Mouse (Mus musculus) forebrain, embryonic 13.5 days (tissue): Measurements from ENCODE around the gene Nifk. TPM values are rescaled to one million over a fixed set of nuclear protein-coding genes. Genes with fewer than 3 reads are reported as not detected.

Experiments used
- ATAC-seq: fragments of 200-750 bp; cut with Nextera tagmentation; 2 replicates; pipeline ENCODE4 v1.8.0; 2017
- H3K27ac ChIP-seq: fragments of 300-500 bp; sonication (generic); 2 replicates; pipeline ENCODE4 v1.5.1; 2015; ENCODE audit warnings: inconsistent platforms, mild to moderate bottlenecking, moderate library complexity
- H3K27me3 ChIP-seq: fragments of 300-500 bp; sonication (generic); 2 replicates; pipeline ENCODE4 v1.6.1; 2015; ENCODE audit warnings: mild to moderate bottlenecking, inconsistent platforms
- H3K36me3 ChIP-seq: fragments of 300-500 bp; sonication (generic); 2 replicates; pipeline ENCODE4 v1.6.1; 2015; ENCODE audit warnings: mild to moderate bottlenecking, inconsistent platforms; ENCODE audit not compliant: poor library complexity, severe bottlenecking
- H3K4me1 ChIP-seq: fragments of 300-500 bp; sonication (generic); 2 replicates; pipeline ENCODE4 v1.6.1; 2015; ENCODE audit warnings: inconsistent platforms
- H3K4me2 ChIP-seq: fragments of 300-500 bp; sonication (generic); 2 replicates; pipeline ENCODE4 v1.6.1; 2015; ENCODE audit warnings: inconsistent platforms, mild to moderate bottlenecking, moderate library complexity
- H3K4me3 ChIP-seq: fragments of 300-500 bp; sonication (generic); 2 replicates; pipeline ENCODE4 v1.5.1; 2015; ENCODE audit warnings: mild to moderate bottlenecking, inconsistent platforms
- H3K9ac ChIP-seq: fragments of 300-500 bp; sonication (generic); 2 replicates; pipeline ENCODE4 v1.6.1; 2015; ENCODE audit warnings: mild to moderate bottlenecking, inconsistent platforms
- H3K9me3 ChIP-seq: fragments of 300-500 bp; sonication (generic); replicated peaks from 2 replicates; pipeline ENCODE4 v1.6.1; 2016; ENCODE audit warnings: inconsistent platforms
- WGBS: fragments of 180-500 bp; shearing (Covaris S2); methylation state at CpG from one replicate; pipeline ENCODE4 v1.1.7; 2015; 5-methylcytosine and 5-hydroxymethylcytosine counted together
- polyA plus RNA-seq: library from polyadenylated mRNA; unstranded; fragments of >200 nt; fragmentation: Nextera tagmentation; extraction: Ambion mirVana; gene quantifications from 2 replicates; pipeline ENCODE4 v1.2.1, GENCODE M21; 2015

The Nifk gene
- polyA plus RNA-seq = 72.0 and 77.1 TPM in 2 replicates

- peak within 1 kb of the TSS; percentile 94 for H3K4me3 ChIP-seq
- WGBS = under 1% methylated on average over 37 of the region's 37 CpGs
These were observed at the start of gene Nifk for GRCm38 (mm10) chr1:118321661-118322201. Nifk (plus strand) TSS chr1:118321839.

GRCm38 (mm10) chr1:118275139-118275538, 46.5 kb upstream of the Nifk start:
- no peaks in the 10 kb centered on the region for H3K27me3 ChIP-seq
- no peaks in the 10 kb centered on the region for H3K36me3 ChIP-seq
- no peak overlapping the region for H3K4me2 ChIP-seq
- H3K9ac ChIP-seq = no peak overlapping the region
- ATAC-seq = peak; percentile 62; the same call in 1 of the 2 replicates
- no peak overlapping the region for H3K4me3 ChIP-seq
- no peaks in the 10 kb centered on the region for H3K4me1 ChIP-seq
- no peaks in the 10 kb centered on the region for H3K9me3 ChIP-seq
- no peak overlapping the region for H3K27ac ChIP-seq
- WGBS = 21% methylated on average over 2 of the region's 2 CpGs

More at GRCm38 (mm10) chr1:118321661-118322201, at the start of gene Nifk:
- Histone ChIP-seq H3K27me3 (peaks cover 8% of the 10 kb centered on the region; the same call in 1 of the 2 replicates), H3K36me3 (peaks cover 25% of the 10 kb centered on the region), H3K9ac (peak within 1 kb of the TSS; percentile 82), H3K4me2 (peak within 1 kb of the TSS; percentile 92), H3K4me1 (peaks cover 10% of the 10 kb centered on the region), H3K27ac (peak within 1 kb of the TSS; percentile 40), H3K9me3 (no peaks in the 10 kb centered on the region)
- peak; percentile 97 for ATAC-seq

- Histone ChIP-seq H3K4me1 (no peaks in the 10 kb centered on the region), H3K9ac (no peak overlapping the region), H3K27ac (no peak overlapping the region), H3K4me2 (no peak overlapping the region), H3K4me3 (no peak overlapping the region), H3K9me3 (no peaks in the 10 kb centered on the region), H3K36me3 (peaks cover 31% of the 10 kb centered on the region), H3K27me3 (no peaks in the 10 kb centered on the region)
- ATAC-seq = no peak
- WGBS = 87% methylated on average over 4 of the region's 4 CpGs
These were observed 29.3 kb upstream of the Nifk start for GRCm38 (mm10) chr1:118292291-118292690.

GRCm38 (mm10) chr1:118294192-118294591, 27.4 kb upstream of the Nifk start:
- H3K4me3 ChIP-seq = no peak overlapping the region
- 96% methylated on average over 3 of the region's 3 CpGs for WGBS

GRCm38 (mm10) chr1:118294826-118295225, 26.8 kb upstream of the Nifk start:
- peaks cover 57% of the 10 kb centered on the region for H3K36me3 ChIP-seq
- no peak overlapping the region for H3K4me2 ChIP-seq
- no peaks in the 10 kb centered on the region for H3K27me3 ChIP-seq
- no peak for ATAC-seq
- H3K9me3 ChIP-seq = no peaks in the 10 kb centered on the region
- WGBS = 69% methylated on average over 5 of the region's 5 CpGs
- H3K27ac ChIP-seq = no peak overlapping the region
- H3K4me1 ChIP-seq = no peaks in the 10 kb centered on the region
- H3K9ac ChIP-seq = no peak overlapping the region
- no peak overlapping the region for H3K4me3 ChIP-seq

More at GRCm38 (mm10) chr1:118294192-118294591, 27.4 kb upstream of the Nifk start:
- Histone ChIP-seq H3K9me3 (no peaks in the 10 kb centered on the region), H3K27me3 (no peaks in the 10 kb centered on the region), H3K27ac (no peak overlapping the region), H3K4me1 (no peaks in the 10 kb centered on the region), H3K9ac (no peak overlapping the region), H3K36me3 (peaks cover 50% of the 10 kb centered on the region), H3K4me2 (no peak overlapping the region)
- no peak for ATAC-seq

- Histone ChIP-seq H3K9ac (no peak overlapping the region), H3K4me3 (no peak overlapping the region), H3K4me1 (no peaks in the 10 kb centered on the region), H3K27ac (no peak overlapping the region), H3K27me3 (no peaks in the 10 kb centered on the region), H3K9me3 (no peaks in the 10 kb centered on the region), H3K4me2 (no peak overlapping the region), H3K36me3 (peaks cover 74% of the 10 kb centered on the region)
- ATAC-seq = no peak
- WGBS = 85% methylated on average over 3 of the region's 3 CpGs
These were observed 25.0 kb upstream of the Nifk start for GRCm38 (mm10) chr1:118296673-118297072.

GRCm38 (mm10) chr1:118297719-118298118, 23.9 kb upstream of the Nifk start:
- Histone ChIP-seq H3K9me3 (no peaks in the 10 kb centered on the region), H3K27me3 (no peaks in the 10 kb centered on the region), H3K36me3 (peaks cover 85% of the 10 kb centered on the region), H3K4me2 (no peak overlapping the region), H3K27ac (no peak overlapping the region), H3K9ac (no peak overlapping the region), H3K4me1 (no peaks in the 10 kb centered on the region), H3K4me3 (no peak overlapping the region)
- ATAC-seq = no peak
- WGBS = 95% methylated on average over 2 of the region's 2 CpGs

GRCm38 (mm10) chr1:118310780-118311621, 10.6 kb upstream of the Nifk start:
- Histone ChIP-seq H3K36me3 (peaks cover 15% of the 10 kb centered on the region), H3K27me3 (peaks cover 6% of the 10 kb centered on the region; the same call in 1 of the 2 replicates), H3K9me3 (no peaks in the 10 kb centered on the region), H3K4me3 (peak overlapping the region; percentile 85), H3K4me2 (peak overlapping the region; percentile 77), H3K9ac (peak overlapping the region; percentile 85), H3K27ac (peak overlapping the region; percentile 93), H3K4me1 (peaks cover 9% of the 10 kb centered on the region)
- peak; percentile 99 for ATAC-seq
- 0% methylated on average over 67 of the region's 67 CpGs for WGBS

GRCm38 (mm10) chr1:118311622-118312326, 9.9 kb upstream of the Nifk start, which contains the start of gene Tsn:
Tsn (minus strand) TSS chr1:118311739.
- Histone ChIP-seq H3K9me3 (no peaks in the 10 kb centered on the region), H3K4me3 (peak within 1 kb of the TSS; percentile 85), H3K27me3 (peaks cover 6% of the 10 kb centered on the region; the same call in 1 of the 2 replicates), H3K4me1 (peaks cover 9% of the 10 kb centered on the region), H3K27ac (peak within 1 kb of the TSS; percentile 93), H3K4me2 (peak within 1 kb of the TSS; percentile 77), H3K9ac (peak within 1 kb of the TSS; percentile 85), H3K36me3 (peaks cover 7% of the 10 kb centered on the region)
- WGBS = 57% methylated on average over 12 of the region's 12 CpGs
- peak; percentile 28 for ATAC-seq

GRCm38 (mm10) chr1:118320696-118321095, 943 bp upstream of the Nifk start:
- Histone ChIP-seq H3K27me3 (peaks cover 8% of the 10 kb centered on the region; the same call in 1 of the 2 replicates), H3K36me3 (peaks cover 22% of the 10 kb centered on the region), H3K9me3 (no peaks in the 10 kb centered on the region), H3K4me1 (peaks cover 10% of the 10 kb centered on the region), H3K27ac (no peak overlapping the region), H3K9ac (no peak overlapping the region), H3K4me2 (no peak overlapping the region), H3K4me3 (no peak overlapping the region)
- 68% methylated on average over 2 of the region's 2 CpGs for WGBS
- ATAC-seq = no peak

GRCm38 (mm10) chr1:118334749-118335713, 13.4 kb downstream of the Nifk start:
- H3K9ac ChIP-seq = no peak overlapping the region
- no peaks in the 10 kb centered on the region for H3K27me3 ChIP-seq
- H3K4me3 ChIP-seq = no peak overlapping the region
- 90% methylated on average over 9 of the region's 9 CpGs for WGBS
- ATAC-seq = no peak
- H3K4me2 ChIP-seq = no peak overlapping the region
- H3K36me3 ChIP-seq = peaks cover 61% of the 10 kb centered on the region
- H3K9me3 ChIP-seq = no peaks in the 10 kb centered on the region
- H3K4me1 ChIP-seq = no peaks in the 10 kb centered on the region
- H3K27ac ChIP-seq = no peak overlapping the region
